Mouse (Mus musculus): ENCODE results near the gene Ap3d1.

- TF ChIP-seq POLR2A (IDR thresholded peaks at IDR 0.05; ENCODE audit: borderline replicate concordance, extremely low read depth, insufficient read depth, insufficient read length, poor library complexity, severe bottlenecking) (no peak), CTCF (IDR thresholded peaks at IDR 0.05; ENCODE audit: borderline replicate concordance, extremely low read depth, insufficient read depth, insufficient read length) (no peak)
These were observed 23.7 kb upstream of the Ap3d1 start for GRCm38 (mm10) chr10:80765746-80766145.
